Mouse (Mus musculus): ENCODE data around the gene Gm17631. TPM values are rescaled to one million over a fixed set of nuclear protein-coding genes. Genes with fewer than 3 reads are reported as not detected.
"Not testable (repeated sequence)": the region's sequence is repeated elsewhere in the genome, so short reads cannot be mapped to it uniquely, and the experiment has no call there.

Gm17631 gene
- polyA plus RNA-seq (2012; ENCODE audit: insufficient read depth, low replicate concordance), result not detected in 2 replicates

- not testable (repeated sequence) for H3K27me3 ChIP-seq (replicated peaks); H3K4me3 ChIP-seq (replicated peaks); H3K9me3 ChIP-seq; H3K36me3 ChIP-seq (replicated peaks; ENCODE audit: low read length); H3K4me1 ChIP-seq
These were observed at the start of gene Gm17631 for GRCm38 (mm10) chr6:129862349-129862748. TSS of gene Gm17631 (plus strand) at chr6:129862649.

GRCm38 (mm10) chr6:129817731-129818130 lies 44.7 kb upstream of the Gm17631 start:
- H3K4me1 ChIP-seq, result peaks cover 5% of the 10 kb centered on the region
- no peaks in the 10 kb centered on the region for H3K9me3 ChIP-seq
- no peaks in the 10 kb centered on the region for H3K36me3 ChIP-seq (replicated peaks; ENCODE audit: low read length)
- TF ChIP-seq GATA1 (IDR thresholded peaks at IDR 0.05; ENCODE audit: borderline replicate concordance, low read length) (no peak), FLI1 (IDR thresholded peaks at IDR 0.05; ENCODE audit: low read length) (no peak)
- no peak overlapping the region for H3K4me3 ChIP-seq (replicated peaks)
- H3K27me3 ChIP-seq (replicated peaks), result no peaks in the 10 kb centered on the region

GRCm38 (mm10) chr6:129824004-129824403 lies 38.4 kb upstream of the Gm17631 start:
- Histone ChIP-seq H3K27me3 (replicated peaks) (no peaks in the 10 kb centered on the region), H3K4me3 (replicated peaks) (no peak overlapping the region), H3K36me3 (replicated peaks; ENCODE audit: low read length) (peaks cover 7% of the 10 kb centered on the region), H3K4me1 (peaks cover 25% of the 10 kb centered on the region), H3K9me3 (peaks cover 10% of the 10 kb centered on the region)
- TF ChIP-seq FLI1 (IDR thresholded peaks at IDR 0.05; ENCODE audit: low read length) (peak; percentile 43; the same call in 1 of the 2 replicates), GATA1 (IDR thresholded peaks at IDR 0.05; ENCODE audit: borderline replicate concordance, low read length) (no peak)

GRCm38 (mm10) chr6:129825559-129825958 lies 36.9 kb upstream of the Gm17631 start:
- peaks cover 7% of the 10 kb centered on the region for H3K36me3 ChIP-seq (replicated peaks; ENCODE audit: low read length)
- H3K27me3 ChIP-seq (replicated peaks), result no peaks in the 10 kb centered on the region
- no peak overlapping the region for H3K4me3 ChIP-seq (replicated peaks)
- H3K9me3 ChIP-seq, result peaks cover 10% of the 10 kb centered on the region
- TF ChIP-seq FLI1 (IDR thresholded peaks at IDR 0.05; ENCODE audit: low read length) (no peak), GATA1 (IDR thresholded peaks at IDR 0.05; ENCODE audit: borderline replicate concordance, low read length) (no peak)
- peaks cover 21% of the 10 kb centered on the region for H3K4me1 ChIP-seq

- no peak for TF ChIP-seq GATA1 (IDR thresholded peaks at IDR 0.05; ENCODE audit: borderline replicate concordance, low read length)
- TF ChIP-seq FLI1 (IDR thresholded peaks at IDR 0.05; ENCODE audit: low read length), result no peak
- no peaks in the 10 kb centered on the region for H3K27me3 ChIP-seq (replicated peaks)
- H3K4me3 ChIP-seq (replicated peaks), result no peak within 1 kb of the TSS
These were observed 14.1 kb downstream of the Gm17631 start, which contains the start of gene Klra17 for GRCm38 (mm10) chr6:129876549-129876948. TSS of gene Klra17 (minus strand) at chr6:129876672.

GRCm38 (mm10) chr6:129882525-129882924 lies 20.1 kb downstream of the Gm17631 start:
- Histone ChIP-seq H3K4me3 (replicated peaks) (no peak overlapping the region), H3K36me3 (replicated peaks; ENCODE audit: low read length) (no peaks in the 10 kb centered on the region), H3K27me3 (replicated peaks) (no peaks in the 10 kb centered on the region), H3K4me1 (peaks cover 3% of the 10 kb centered on the region; the same call in 1 of the 2 replicates), H3K9me3 (no peaks in the 10 kb centered on the region)
- no peak for TF ChIP-seq FLI1 (IDR thresholded peaks at IDR 0.05; ENCODE audit: low read length)
- TF ChIP-seq GATA1 (IDR thresholded peaks at IDR 0.05; ENCODE audit: borderline replicate concordance, low read length), result no peak

More at GRCm38 (mm10) chr6:129876549-129876948, 14.1 kb downstream of the Gm17631 start, which contains the start of gene Klra17:
- Histone ChIP-seq H3K4me1 (peaks cover 3% of the 10 kb centered on the region; the same call in 1 of the 2 replicates), H3K36me3 (replicated peaks; ENCODE audit: low read length) (no peaks in the 10 kb centered on the region), H3K9me3 (no peaks in the 10 kb centered on the region)

Other genes starting within 250 kb of the Gm17631 start
- gene Klrk1, start 238.8 kb upstream of the Gm17631 start, polyA plus RNA-seq (2012; ENCODE audit: insufficient read depth, low replicate concordance), result not detected in 2 replicates
- gene Klrc3, start 219.3 kb upstream of the Gm17631 start, polyA plus RNA-seq (2012; ENCODE audit: insufficient read depth, low replicate concordance), result not detected in 2 replicates
- gene Klrc2, start 202.0 kb upstream of the Gm17631 start, polyA plus RNA-seq (2012; ENCODE audit: insufficient read depth, low replicate concordance), result not detected in 2 replicates
- gene Klrc1, start 183.7 kb upstream of the Gm17631 start, polyA plus RNA-seq (2012; ENCODE audit: insufficient read depth, low replicate concordance), result not detected in 2 replicates
- not detected in 2 replicates for gene Klri1, start 145.5 kb upstream of the Gm17631 start, polyA plus RNA-seq (2012; ENCODE audit: insufficient read depth, low replicate concordance)
- not detected in 2 replicates for gene Klri2, start 122.2 kb upstream of the Gm17631 start, polyA plus RNA-seq (2012; ENCODE audit: insufficient read depth, low replicate concordance)
- gene Gm156, start 78.4 kb upstream of the Gm17631 start, polyA plus RNA-seq (2012; ENCODE audit: insufficient read depth, low replicate concordance), result not detected in 2 replicates
- not detected in 2 replicates for gene Klra17, start 14.0 kb downstream of the Gm17631 start, polyA plus RNA-seq (2012; ENCODE audit: insufficient read depth, low replicate concordance)
- gene Klra5, start 55.0 kb downstream of the Gm17631 start, polyA plus RNA-seq (2012; ENCODE audit: insufficient read depth, low replicate concordance), result not detected in 2 replicates
- gene Klra6, start 164.3 kb downstream of the Gm17631 start, polyA plus RNA-seq (2012; ENCODE audit: insufficient read depth, low replicate concordance), result not detected in 2 replicates
- not detected in 2 replicates for gene Klra4, start 204.6 kb downstream of the Gm17631 start, polyA plus RNA-seq (2012; ENCODE audit: insufficient read depth, low replicate concordance)

Data from megakaryocyte, embryonic 14.5 days (primary cell).